Mouse (Mus musculus): ENCODE results near the gene Mcl1. TPM values are rescaled to one million over a fixed set of nuclear protein-coding genes. Genes with fewer than 3 reads are reported as not detected.

The Mcl1 gene
- polyA plus RNA-seq, 1 experiment from 2014 or later = 70.2 TPM

DNA sequence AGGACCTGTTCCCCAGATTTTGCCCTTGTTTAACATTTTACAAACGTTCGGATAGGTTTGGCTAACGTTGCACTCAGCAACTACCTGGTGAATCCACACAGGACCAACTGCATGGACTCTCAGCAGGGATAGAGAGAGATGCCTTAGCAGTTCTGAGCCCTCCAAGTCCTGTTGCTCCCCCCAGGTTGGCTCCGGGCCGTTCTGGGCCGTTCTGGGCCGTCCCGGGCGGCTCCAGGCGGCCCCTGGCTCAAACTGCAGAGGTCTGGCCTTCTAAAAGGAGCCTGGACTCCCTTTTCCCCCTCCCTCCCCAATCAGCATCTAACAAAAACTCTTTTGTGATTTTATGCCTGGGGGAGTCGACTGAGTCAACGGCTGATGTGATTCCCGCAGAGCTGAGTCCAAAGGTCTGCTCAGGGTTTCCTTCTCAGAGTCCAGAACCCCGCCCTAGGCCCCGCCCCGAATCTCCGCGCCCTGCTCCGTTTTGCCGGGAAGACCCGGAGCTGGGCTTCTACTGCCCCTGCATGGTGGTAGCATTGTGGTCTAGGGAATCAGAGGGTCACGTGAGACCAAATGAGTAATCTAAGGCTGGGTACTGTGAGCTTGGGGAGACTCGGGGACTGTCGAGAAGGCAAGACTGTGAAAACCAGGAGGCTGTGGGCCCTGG, 43.4 kb downstream of the Mcl1 start:
- Histone ChIP-seq H3K4me1 (replicated peaks; ENCODE audit: insufficient read depth, low read length) (peaks cover 4% of the 10 kb centered on the region), H3K27me3 (ENCODE audit: insufficient read depth, low read length) (no peaks in the 10 kb centered on the region), H3K36me3 (ENCODE audit: insufficient read depth, low read length) (no peaks in the 10 kb centered on the region), H3K9ac (ENCODE audit: low read depth, low read length) (peak overlapping the region; percentile 55; the same call in 1 of the 2 replicates), H3K4me3 (replicated peaks; ENCODE audit: low read depth, low read length) (peak overlapping the region; percentile 21), H3K4me2 (ENCODE audit: low read length) (peak overlapping the region; percentile 65), H3K27ac (peak overlapping the region; percentile 87), H3K9me3 (replicated peaks; ENCODE audit: low read length) (no peaks in the 10 kb centered on the region)
- 3% methylated on average over 24 of the region's 24 CpGs for WGBS
- ATAC-seq (replicated peaks; ENCODE audit: low FRiP score, low read depth) (peak; percentile 94), DNase-seq (ENCODE audit: low spot score) (peak; percentile 92)
- peak; percentile 54 for TF ChIP-seq CTCF (IDR thresholded peaks at IDR 0.05; ENCODE audit: low read depth)

DNA sequence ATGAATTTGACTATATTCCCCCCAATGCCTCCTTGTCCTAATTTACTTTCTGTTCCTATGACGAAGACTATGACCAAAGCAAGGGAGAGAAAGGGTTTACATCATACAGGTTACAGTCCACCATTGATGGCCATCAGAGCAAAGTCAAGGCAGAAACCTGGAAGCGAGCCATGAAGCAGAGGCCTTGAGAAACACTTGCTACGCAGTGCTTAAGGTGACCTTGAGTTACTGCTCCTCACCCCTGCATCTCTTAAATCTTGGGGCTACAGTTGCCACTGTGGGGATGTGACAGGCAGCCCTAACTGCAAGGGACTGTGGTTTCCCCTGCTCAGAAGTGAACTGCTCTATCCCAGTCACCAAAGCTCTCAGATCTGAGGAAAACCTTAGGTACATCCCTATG, 44.7 kb downstream of the Mcl1 start:
- Histone ChIP-seq H3K4me2 (ENCODE audit: low read length) (no peak overlapping the region), H3K9me3 (replicated peaks; ENCODE audit: low read length) (no peaks in the 10 kb centered on the region), H3K27ac (no peak overlapping the region), H3K4me1 (replicated peaks; ENCODE audit: insufficient read depth, low read length) (peaks cover 4% of the 10 kb centered on the region), H3K36me3 (ENCODE audit: insufficient read depth, low read length) (no peaks in the 10 kb centered on the region), H3K27me3 (ENCODE audit: insufficient read depth, low read length) (no peaks in the 10 kb centered on the region), H3K4me3 (replicated peaks; ENCODE audit: low read depth, low read length) (no peak overlapping the region), H3K9ac (ENCODE audit: low read depth, low read length) (no peak overlapping the region)
- WGBS = 90% methylated on average over 3 of the region's 3 CpGs
- ATAC-seq (replicated peaks; ENCODE audit: low FRiP score, low read depth) = no peak
- no peak for TF ChIP-seq CTCF (IDR thresholded peaks at IDR 0.05; ENCODE audit: low read depth)
- DNase-seq (ENCODE audit: low spot score) = no peak

DNA sequence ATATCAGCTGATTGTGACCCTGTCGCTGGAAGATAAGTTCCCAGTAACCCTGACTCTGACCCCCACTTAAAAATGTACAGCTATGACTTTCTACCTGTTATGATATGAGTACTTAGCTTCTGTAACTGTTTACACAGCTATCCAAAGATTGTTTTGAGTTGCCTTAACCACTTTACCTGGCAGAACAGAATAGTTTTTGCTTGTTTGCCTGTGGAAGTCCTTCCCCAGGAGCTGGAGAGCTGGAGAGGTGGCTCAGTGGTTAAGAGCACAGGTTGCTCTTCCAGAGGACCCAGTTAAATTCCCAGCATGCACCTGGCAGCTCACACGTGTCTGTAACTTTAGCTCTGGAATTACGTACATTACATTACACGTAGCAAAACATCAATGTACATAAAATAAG, 46.0 kb downstream of the Mcl1 start:
- Histone ChIP-seq H3K4me3 (replicated peaks; ENCODE audit: low read depth, low read length) (no peak overlapping the region), H3K4me1 (replicated peaks; ENCODE audit: insufficient read depth, low read length) (peaks cover 4% of the 10 kb centered on the region), H3K9ac (ENCODE audit: low read depth, low read length) (no peak overlapping the region), H3K27me3 (ENCODE audit: insufficient read depth, low read length) (no peaks in the 10 kb centered on the region), H3K4me2 (ENCODE audit: low read length) (no peak overlapping the region), H3K9me3 (replicated peaks; ENCODE audit: low read length) (no peaks in the 10 kb centered on the region), H3K27ac (no peak overlapping the region), H3K36me3 (ENCODE audit: insufficient read depth, low read length) (no peaks in the 10 kb centered on the region)
- TF ChIP-seq CTCF (IDR thresholded peaks at IDR 0.05; ENCODE audit: low read depth) = no peak
- ATAC-seq (replicated peaks; ENCODE audit: low FRiP score, low read depth) (no peak), DNase-seq (ENCODE audit: low spot score) (no peak)
- 88% methylated on average over 4 of the region's 4 CpGs for WGBS

DNA sequence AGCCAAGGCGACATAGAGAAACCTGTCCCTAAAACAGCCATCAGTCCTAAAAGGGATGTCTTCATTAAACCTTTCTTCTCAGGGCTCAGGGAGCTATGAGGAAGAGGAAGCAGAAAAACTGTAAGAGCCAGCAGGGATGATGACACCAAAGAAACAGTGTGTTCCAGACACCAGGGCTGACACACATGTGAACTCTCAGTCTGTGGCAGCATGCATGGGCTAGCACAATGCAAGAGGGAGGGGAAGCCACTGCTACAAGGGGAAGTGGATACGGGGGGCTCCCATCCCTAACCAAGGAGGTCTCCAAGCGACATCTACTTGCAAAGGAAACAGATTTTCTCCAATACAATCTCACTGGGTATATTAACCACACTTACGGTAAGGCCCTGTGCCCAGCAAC, 47.7 kb downstream of the Mcl1 start:
- DNase-seq (ENCODE audit: low spot score) = no peak
- Histone ChIP-seq H3K4me3 (replicated peaks; ENCODE audit: low read depth, low read length) (no peak overlapping the region), H3K36me3 (ENCODE audit: insufficient read depth, low read length) (no peaks in the 10 kb centered on the region), H3K4me2 (ENCODE audit: low read length) (no peak overlapping the region), H3K9me3 (replicated peaks; ENCODE audit: low read length) (no peaks in the 10 kb centered on the region), H3K9ac (ENCODE audit: low read depth, low read length) (no peak overlapping the region), H3K27ac (no peak overlapping the region), H3K4me1 (replicated peaks; ENCODE audit: insufficient read depth, low read length) (peaks cover 4% of the 10 kb centered on the region; the same call in 1 of the 2 replicates), H3K27me3 (ENCODE audit: insufficient read depth, low read length) (no peaks in the 10 kb centered on the region)
- 89% methylated on average over 4 of the region's 4 CpGs for WGBS
- ATAC-seq (replicated peaks; ENCODE audit: low FRiP score, low read depth) = no peak
- no peak for TF ChIP-seq CTCF (IDR thresholded peaks at IDR 0.05; ENCODE audit: low read depth)

DNA sequence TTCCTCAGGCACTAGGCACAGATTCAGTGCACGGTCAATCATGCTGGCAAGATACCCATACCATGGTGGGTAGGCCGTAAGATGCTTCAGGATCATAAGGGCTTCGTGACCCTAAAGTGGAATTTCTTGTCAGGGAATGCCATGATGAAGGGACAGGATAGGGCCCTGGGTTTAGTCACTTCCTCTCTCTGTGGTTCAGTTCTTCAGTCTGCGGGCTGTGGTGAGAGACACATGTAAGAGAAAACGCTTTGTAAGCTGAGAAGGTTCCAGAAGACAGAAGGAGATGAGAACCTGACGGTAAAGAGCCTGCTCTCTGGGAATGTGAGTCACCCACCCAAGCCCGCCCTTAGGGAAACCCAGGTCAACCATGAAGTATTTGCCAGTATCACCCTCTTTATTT, 48.9 kb downstream of the Mcl1 start:
- Histone ChIP-seq H3K27ac (no peak overlapping the region), H3K4me1 (replicated peaks; ENCODE audit: insufficient read depth, low read length) (no peaks in the 10 kb centered on the region), H3K4me3 (replicated peaks; ENCODE audit: low read depth, low read length) (no peak overlapping the region), H3K9ac (ENCODE audit: low read depth, low read length) (no peak overlapping the region), H3K4me2 (ENCODE audit: low read length) (no peak overlapping the region), H3K36me3 (ENCODE audit: insufficient read depth, low read length) (no peaks in the 10 kb centered on the region), H3K27me3 (ENCODE audit: insufficient read depth, low read length) (no peaks in the 10 kb centered on the region), H3K9me3 (replicated peaks; ENCODE audit: low read length) (no peaks in the 10 kb centered on the region)
- DNase-seq (ENCODE audit: low spot score) (peak; percentile 19), ATAC-seq (replicated peaks; ENCODE audit: low FRiP score, low read depth) (no peak)
- no peak for TF ChIP-seq CTCF (IDR thresholded peaks at IDR 0.05; ENCODE audit: low read depth)
- WGBS = 65% methylated on average over 7 of the region's 7 CpGs

DNA sequence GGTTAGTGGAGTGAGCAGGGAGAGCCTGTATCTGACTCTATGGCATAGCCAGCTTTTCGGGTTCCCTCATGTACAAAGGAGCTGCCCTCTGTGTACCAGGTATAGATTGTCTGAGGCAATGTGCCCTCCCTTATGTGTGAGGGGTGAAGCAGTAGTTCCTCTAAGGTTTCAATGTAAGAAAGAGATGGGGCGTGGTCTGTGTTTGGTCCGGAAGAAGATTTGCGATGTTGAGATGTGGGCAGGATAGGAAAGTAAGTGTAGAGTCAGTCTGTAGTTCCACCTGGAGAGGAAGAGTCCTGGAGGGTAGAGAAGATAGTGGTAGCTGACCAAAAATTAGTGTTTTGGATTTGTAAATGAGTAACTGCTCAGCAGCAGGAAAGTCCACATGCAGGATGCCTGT, 50.5 kb downstream of the Mcl1 start:
- H3K9me3 ChIP-seq (replicated peaks; ENCODE audit: low read length) = no peaks in the 10 kb centered on the region
- 93% methylated on average over 4 of the region's 4 CpGs for WGBS

DNA sequence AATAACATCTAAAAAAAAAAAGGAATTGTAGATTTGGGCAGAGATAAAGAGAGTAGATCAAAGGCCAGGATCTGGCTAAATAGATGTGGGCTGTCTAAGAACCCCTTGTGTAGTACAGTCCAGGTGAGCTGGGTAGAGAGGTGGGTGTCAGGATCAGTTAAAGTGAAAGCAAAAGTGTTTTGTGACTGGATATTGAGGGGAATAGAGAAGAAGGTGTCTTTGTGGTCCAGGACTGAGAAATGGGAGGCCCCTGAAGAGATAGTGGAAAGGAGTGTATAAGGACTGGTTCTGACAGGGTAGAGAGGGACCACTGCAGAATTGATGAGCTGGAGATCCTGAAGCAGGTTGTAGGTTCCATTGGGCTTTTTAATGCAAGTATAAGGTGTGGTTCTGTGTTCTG, 51.4 kb downstream of the Mcl1 start:
- no peak for ATAC-seq (replicated peaks; ENCODE audit: low FRiP score, low read depth)
- Histone ChIP-seq H3K4me2 (ENCODE audit: low read length) (no peak overlapping the region), H3K9ac (ENCODE audit: low read depth, low read length) (no peak overlapping the region), H3K27me3 (ENCODE audit: insufficient read depth, low read length) (no peaks in the 10 kb centered on the region), H3K9me3 (replicated peaks; ENCODE audit: low read length) (no peaks in the 10 kb centered on the region), H3K4me1 (replicated peaks; ENCODE audit: insufficient read depth, low read length) (no peaks in the 10 kb centered on the region), H3K27ac (no peak overlapping the region), H3K4me3 (replicated peaks; ENCODE audit: low read depth, low read length) (no peak overlapping the region), H3K36me3 (ENCODE audit: insufficient read depth, low read length) (no peaks in the 10 kb centered on the region)
- no peak for TF ChIP-seq CTCF (IDR thresholded peaks at IDR 0.05; ENCODE audit: low read depth)
- DNase-seq (ENCODE audit: low spot score) = no peak

More for the DNA sequence above, 50.5 kb downstream of the Mcl1 start:
- Histone ChIP-seq H3K36me3 (ENCODE audit: insufficient read depth, low read length) (no peaks in the 10 kb centered on the region), H3K4me3 (replicated peaks; ENCODE audit: low read depth, low read length) (no peak overlapping the region), H3K27ac (no peak overlapping the region), H3K4me1 (replicated peaks; ENCODE audit: insufficient read depth, low read length) (no peaks in the 10 kb centered on the region), H3K9ac (ENCODE audit: low read depth, low read length) (no peak overlapping the region), H3K4me2 (ENCODE audit: low read length) (no peak overlapping the region), H3K27me3 (ENCODE audit: insufficient read depth, low read length) (no peaks in the 10 kb centered on the region)
- no peak for ATAC-seq (replicated peaks; ENCODE audit: low FRiP score, low read depth)
- DNase-seq (ENCODE audit: low spot score) = no peak
- no peak for TF ChIP-seq CTCF (IDR thresholded peaks at IDR 0.05; ENCODE audit: low read depth)

Other genes with a start within 250 kb of the Mcl1 start
- gene Arnt, start 224.4 kb upstream of the Mcl1 start, polyA plus RNA-seq (2015; fragmentation: Nextera tagmentation; extraction: Ambion mirVana) = 21.6 and 26.7 TPM in 2 replicates
- gene Ctsk, start 159.5 kb upstream of the Mcl1 start, polyA plus RNA-seq (2015; fragmentation: Nextera tagmentation; extraction: Ambion mirVana) = 10.5 and 11.3 TPM in 2 replicates
- gene Ctss, start 132.0 kb upstream of the Mcl1 start, polyA plus RNA-seq (2015; fragmentation: Nextera tagmentation; extraction: Ambion mirVana) = 22.1 and 24.0 TPM in 2 replicates
- gene Hormad1, start 99.1 kb upstream of the Mcl1 start, polyA plus RNA-seq (2015; fragmentation: Nextera tagmentation; extraction: Ambion mirVana) = not detected in 2 replicates
- gene Golph3l, start 69.9 kb upstream of the Mcl1 start, polyA plus RNA-seq (2015; fragmentation: Nextera tagmentation; extraction: Ambion mirVana) = 33.6 and 34.4 TPM in 2 replicates
- 53.8 and 57.3 TPM in 2 replicates for gene Ensa, start 33.8 kb upstream of the Mcl1 start, polyA plus RNA-seq (2015; fragmentation: Nextera tagmentation; extraction: Ambion mirVana)
- 3.6 TPM in 2 replicates for gene Adamtsl4, start 29.1 kb downstream of the Mcl1 start, polyA plus RNA-seq (2015; fragmentation: Nextera tagmentation; extraction: Ambion mirVana)
- gene Ecm1, start 80.8 kb downstream of the Mcl1 start, polyA plus RNA-seq (2015; fragmentation: Nextera tagmentation; extraction: Ambion mirVana) = 173 and 178 TPM in 2 replicates
- 28.7 and 34.7 TPM in 2 replicates for gene Tars2, start 101.4 kb downstream of the Mcl1 start, polyA plus RNA-seq (2015; fragmentation: Nextera tagmentation; extraction: Ambion mirVana)
- gene Rprd2, start 160.1 kb downstream of the Mcl1 start, polyA plus RNA-seq (2015; fragmentation: Nextera tagmentation; extraction: Ambion mirVana) = 15.1 and 17.3 TPM in 2 replicates
- 30.1 and 31.2 TPM in 2 replicates for gene Prpf3, start 197.1 kb downstream of the Mcl1 start, polyA plus RNA-seq (2015; fragmentation: Nextera tagmentation; extraction: Ambion mirVana)
- gene Mrps21, start 212.7 kb downstream of the Mcl1 start, polyA plus RNA-seq (2015; fragmentation: Nextera tagmentation; extraction: Ambion mirVana) = 461 and 494 TPM in 2 replicates
- gene Ciart, start 223.5 kb downstream of the Mcl1 start, polyA plus RNA-seq (2015; fragmentation: Nextera tagmentation; extraction: Ambion mirVana) = 1.1 and 1.2 TPM in 2 replicates
- gene BC028528, start 233.2 kb downstream of the Mcl1 start, polyA plus RNA-seq (2015; fragmentation: Nextera tagmentation; extraction: Ambion mirVana) = 24.0 and 27.1 TPM in 2 replicates
- gene Aph1a, start 235.2 kb downstream of the Mcl1 start, polyA plus RNA-seq (2015; fragmentation: Nextera tagmentation; extraction: Ambion mirVana) = 48.7 and 55.5 TPM in 2 replicates
- 12.9 and 15.2 TPM in 2 replicates for gene Car14, start 245.9 kb downstream of the Mcl1 start, polyA plus RNA-seq (2015; fragmentation: Nextera tagmentation; extraction: Ambion mirVana)

Data from kidney, postnatal 0 days (tissue).